Mouse (Mus musculus): Measurements from ENCODE around the gene Nhej1. TPM values are rescaled to one million over a fixed set of nuclear protein-coding genes. Genes with fewer than 3 reads are reported as not detected.

Gene Nhej1
- total RNA-seq, 1 experiment from 2014 or later: 8.5 TPM

GRCm38 (mm10) chr1:74948784-74949665, 176.0 kb downstream of the Nhej1 start:
- ATAC-seq (ENCODE audit: extremely low read depth, insufficient number of reproducible peaks, low FRiP score, poor library complexity, severe bottlenecking): no peak

- ATAC-seq (ENCODE audit: extremely low read depth, insufficient number of reproducible peaks, low FRiP score, poor library complexity, severe bottlenecking): no peak
These were observed 176.9 kb downstream of the Nhej1 start for GRCm38 (mm10) chr1:74947986-74948670.

GRCm38 (mm10) chr1:74941651-74942360, 183.2 kb downstream of the Nhej1 start:
- ATAC-seq (ENCODE audit: extremely low read depth, insufficient number of reproducible peaks, low FRiP score, poor library complexity, severe bottlenecking): no peak

- no peak for ATAC-seq (ENCODE audit: extremely low read depth, insufficient number of reproducible peaks, low FRiP score, poor library complexity, severe bottlenecking)
These were observed 185.2 kb downstream of the Nhej1 start for GRCm38 (mm10) chr1:74939762-74940161.

- ATAC-seq (ENCODE audit: extremely low read depth, insufficient number of reproducible peaks, low FRiP score, poor library complexity, severe bottlenecking): no peak
These were observed 188.7 kb downstream of the Nhej1 start for GRCm38 (mm10) chr1:74936221-74936830.

GRCm38 (mm10) chr1:74935402-74935801, 189.6 kb downstream of the Nhej1 start, which contains the start of gene Cfap65:
Cfap65 (minus strand) TSS chr1:74935599.
- ATAC-seq (ENCODE audit: extremely low read depth, insufficient number of reproducible peaks, low FRiP score, poor library complexity, severe bottlenecking): no peak

GRCm38 (mm10) chr1:74927621-74928296, 197.2 kb downstream of the Nhej1 start:
- ATAC-seq (ENCODE audit: extremely low read depth, insufficient number of reproducible peaks, low FRiP score, poor library complexity, severe bottlenecking): no peak

GRCm38 (mm10) chr1:74926721-74927120, 198.3 kb downstream of the Nhej1 start:
- ATAC-seq (ENCODE audit: extremely low read depth, insufficient number of reproducible peaks, low FRiP score, poor library complexity, severe bottlenecking): no peak

GRCm38 (mm10) chr1:74924464-74924863, 200.5 kb downstream of the Nhej1 start:
- no peak for ATAC-seq (ENCODE audit: extremely low read depth, insufficient number of reproducible peaks, low FRiP score, poor library complexity, severe bottlenecking)

Other genes starting within 250 kb of the Nhej1 start
- gene Fev, start 239.8 kb downstream of the Nhej1 start, total RNA-seq (2017): not detected in 2 replicates
- not detected in 2 replicates for gene Cryba2, start 232.1 kb downstream of the Nhej1 start, total RNA-seq (2017)
- not detected in 2 replicates for gene Cfap65, start 189.6 kb downstream of the Nhej1 start, total RNA-seq (2017)
- not detected in 2 replicates for gene Ihh, start 173.5 kb downstream of the Nhej1 start, total RNA-seq (2017)
- 0.37 TPM in 1 of 2 replicates, not detected in the other for gene Slc23a3, start 8.7 kb upstream of the Nhej1 start, total RNA-seq (2017)
- 126 and 131 TPM in 2 replicates for gene Cnppd1, start 17.5 kb upstream of the Nhej1 start, total RNA-seq (2017)
- gene Retreg2, start 17.6 kb upstream of the Nhej1 start, total RNA-seq (2017): 49.4 and 85.1 TPM in 2 replicates
- gene Zfand2b, start 43.4 kb upstream of the Nhej1 start, total RNA-seq (2017): 62.7 and 63.7 TPM in 2 replicates
- gene Abcb6, start 55.2 kb upstream of the Nhej1 start, total RNA-seq (2017): 2.1 and 3.2 TPM in 2 replicates
- gene Ankzf1, start 67.0 kb upstream of the Nhej1 start, total RNA-seq (2017): 59.0 and 64.9 TPM in 2 replicates
- gene Atg9a, start 67.0 kb upstream of the Nhej1 start, total RNA-seq (2017): 18.2 and 26.2 TPM in 2 replicates
- 13.3 and 16.2 TPM in 2 replicates for gene Glb1l, start 85.6 kb upstream of the Nhej1 start, total RNA-seq (2017)
- 60.2 and 75.4 TPM in 2 replicates for gene Stk16, start 85.6 kb upstream of the Nhej1 start, total RNA-seq (2017)
- gene Tuba4a, start 94.7 kb upstream of the Nhej1 start, total RNA-seq (2017): 77.0 and 83.7 TPM in 2 replicates
- not detected in 2 replicates for gene A630095N17Rik, start 106.9 kb upstream of the Nhej1 start, total RNA-seq (2017)
- gene Dnajb2, start 111.2 kb upstream of the Nhej1 start, total RNA-seq (2017): 39.7 and 54.4 TPM in 2 replicates
- gene Ptprn, start 139.3 kb upstream of the Nhej1 start, total RNA-seq (2017): not detected in 2 replicates
- not detected in 2 replicates for gene Resp18, start 153.2 kb upstream of the Nhej1 start, total RNA-seq (2017)
- 33.1 and 39.0 TPM in 2 replicates for gene Dnpep, start 192.8 kb upstream of the Nhej1 start, total RNA-seq (2017)
- not detected in 2 replicates for gene Des, start 235.1 kb upstream of the Nhej1 start, total RNA-seq (2017)